Mouse (Mus musculus): ENCODE data around the gene Hscb. TPM values are rescaled to one million over a fixed set of nuclear protein-coding genes. Genes with fewer than 3 reads are reported as not detected.

The Hscb gene
- 40.0 TPM for polyA plus RNA-seq (2015; fragmentation: Illumina TruSeq; extraction: RNeasy Lipid Tissue Mini Kit (QIAGEN cat#74804); ENCODE audit: insufficient read depth, low replicate concordance)

DNA sequence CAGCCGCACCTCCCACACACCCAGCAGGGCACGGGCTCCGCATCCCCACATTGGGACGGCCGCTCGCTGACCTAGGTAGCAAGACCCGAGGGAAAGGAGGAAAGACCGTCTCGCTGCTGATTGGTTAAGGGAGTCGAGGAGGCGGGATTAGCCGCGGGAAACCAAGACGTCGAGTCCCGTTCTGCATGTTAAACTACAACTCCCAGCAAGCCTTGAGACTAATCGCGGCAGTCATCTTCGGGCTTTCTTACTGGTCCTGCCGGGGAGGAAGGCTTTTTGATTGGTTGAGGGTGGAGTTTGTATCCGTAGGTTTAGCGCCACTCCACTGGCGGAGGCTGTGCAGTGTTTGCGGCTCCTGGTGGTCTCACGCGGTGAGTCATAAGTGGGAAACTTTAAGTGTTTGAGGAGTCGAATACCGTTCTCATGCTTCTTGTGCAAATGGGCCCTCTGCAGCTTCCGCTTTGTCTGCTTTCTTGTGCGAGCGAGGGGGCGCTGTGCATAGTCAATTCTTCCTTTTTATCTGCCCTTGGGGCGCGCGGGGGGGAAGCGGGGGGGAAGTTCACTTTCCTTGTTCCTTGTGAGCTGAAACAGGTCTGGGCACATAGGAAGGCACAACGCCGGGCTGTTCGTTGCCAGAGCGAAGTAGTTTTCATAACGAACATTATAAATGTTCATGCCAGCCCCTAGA lies at the start of gene Hscb, which contains the start of gene Chek2:
Gene Hscb, minus strand, starts transcription at position 100 of the 688 bp plus-strand sequence.
Gene Chek2, plus strand, starts transcription at position 302 of the 688 bp plus-strand sequence.

GRCm38 (mm10) chr5:110879584-110880374 lies 40.2 kb upstream of the Hscb start, which contains the start of gene Ttc28:
Gene Ttc28 (plus strand): TSS chr5:110879803.

GRCm38 (mm10) chr5:110809667-110810325 lies 29.8 kb downstream of the Hscb start, which contains the start of gene Ulk1:
Gene Ulk1 (minus strand): TSS chr5:110810097.

DNA sequence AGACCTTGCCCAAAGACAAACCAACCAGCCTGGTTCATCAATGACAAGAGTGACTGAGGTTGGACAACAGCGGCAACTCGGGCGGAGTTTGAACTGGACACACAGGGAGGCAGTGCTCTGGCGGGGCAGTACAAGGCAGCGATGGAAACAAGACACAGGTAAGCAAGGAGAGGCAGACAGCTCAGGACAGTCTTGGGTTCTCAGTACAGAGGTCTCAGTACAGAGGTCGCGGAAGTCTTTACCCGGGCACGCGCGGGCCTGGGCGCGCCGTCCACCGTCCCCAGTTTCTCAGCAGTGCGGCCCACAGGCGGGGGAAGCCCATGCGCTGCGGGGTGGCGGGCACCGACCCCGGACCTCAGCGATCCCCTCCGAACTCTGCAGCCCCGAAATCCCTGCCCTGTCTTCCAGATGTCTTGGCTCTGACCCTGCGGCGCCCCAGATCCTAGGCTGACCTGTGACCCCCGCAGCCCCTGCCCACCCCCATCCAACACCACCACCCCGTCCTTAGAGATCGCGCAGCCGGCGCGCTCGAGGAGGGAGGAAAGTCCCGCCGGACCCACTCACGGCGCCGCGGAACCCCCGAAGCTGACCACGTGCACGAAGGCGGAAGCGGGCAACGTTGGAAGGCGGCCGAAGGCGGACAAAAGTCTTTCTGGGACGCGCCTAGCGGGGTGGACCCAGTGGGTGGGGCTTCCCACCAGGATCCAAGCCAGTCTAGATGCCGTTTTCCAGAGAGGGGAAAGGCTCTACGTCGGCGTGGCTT lies 59.4 kb downstream of the Hscb start, which contains the start of gene Pus1:
Gene Pus1, minus strand, starts transcription at position 662 of the 763 bp plus-strand sequence.

Other genes with a start within 250 kb of the Hscb start
- 16.1 TPM for gene Noc4l, start 186.4 kb downstream of the Hscb start, polyA plus RNA-seq (2015; fragmentation: Illumina TruSeq; extraction: RNeasy Lipid Tissue Mini Kit (QIAGEN cat#74804); ENCODE audit: insufficient read depth, low replicate concordance)
- 16.9 TPM for gene Ddx51, start 186.3 kb downstream of the Hscb start, polyA plus RNA-seq (2015; fragmentation: Illumina TruSeq; extraction: RNeasy Lipid Tissue Mini Kit (QIAGEN cat#74804); ENCODE audit: insufficient read depth, low replicate concordance)
- 55.1 TPM for gene Ep400, start 69.1 kb downstream of the Hscb start, polyA plus RNA-seq (2015; fragmentation: Illumina TruSeq; extraction: RNeasy Lipid Tissue Mini Kit (QIAGEN cat#74804); ENCODE audit: insufficient read depth, low replicate concordance)
- gene Pus1, start 59.1 kb downstream of the Hscb start, polyA plus RNA-seq (2015; fragmentation: Illumina TruSeq; extraction: RNeasy Lipid Tissue Mini Kit (QIAGEN cat#74804); ENCODE audit: insufficient read depth, low replicate concordance) = 15.0 TPM
- 14.0 TPM for gene Ulk1, start 29.7 kb downstream of the Hscb start, polyA plus RNA-seq (2015; fragmentation: Illumina TruSeq; extraction: RNeasy Lipid Tissue Mini Kit (QIAGEN cat#74804); ENCODE audit: insufficient read depth, low replicate concordance)
- gene Chek2, start 202 bp upstream of the Hscb start, polyA plus RNA-seq (2015; fragmentation: Illumina TruSeq; extraction: RNeasy Lipid Tissue Mini Kit (QIAGEN cat#74804); ENCODE audit: insufficient read depth, low replicate concordance) = 17.0 TPM
- 4.0 TPM for gene Ttc28, start 40.0 kb upstream of the Hscb start, polyA plus RNA-seq (2015; fragmentation: Illumina TruSeq; extraction: RNeasy Lipid Tissue Mini Kit (QIAGEN cat#74804); ENCODE audit: insufficient read depth, low replicate concordance)

Data from spleen, adult 10 weeks (tissue).